Comparison of ENCODE assay signal across 13 mouse cellular contexts in genomic region chr5:32989959-32990640, GRCm38 (mm10). TPM values are rescaled to one million over a fixed set of nuclear protein-coding genes. Genes with fewer than 3 reads are reported as not detected.
DNase-seq lines count a peak whose midpoint lies in the region; ATAC-seq and TF ChIP-seq lines count a peak whose summit lies in the region.
"Had no signal": no experiment of that assay in that cellular context is flagged by ENCODE, and none has a peak within 500 bp of the region (broad histone marks: within the 10 kb centered on the region; RNA-seq: fewer than 3 reads in every experiment).

No protein-coding gene starts in this region.

- no peak for DNase-seq in hindbrain, postnatal 0 days (ENCODE audit: low spot score)
- peak; percentile 60 to 71 for DNase-seq in right cerebral cortex, adult 2 months (ENCODE audit: low spot score in 2 of 2)
- DNase-seq in right cerebral cortex, postnatal 4 days: no peak
- peak; percentile 96 for DNase-seq in telencephalon, adult 2 months (ENCODE audit: low read depth, low spot score)
- DNase-seq in stomach, postnatal 0 days (ENCODE audit: low spot score): no peak
- DNase-seq: adrenal gland, postnatal 25 days; cerebellum, adult 11-12 months; kidney, adult 9 months had no signal

- TF ChIP-seq CTCF in hindbrain, postnatal 0 days (IDR thresholded peaks at IDR 0.05; ENCODE audit: low read depth): no peak
- TF ChIP-seq CTCF in stomach, postnatal 0 days (IDR thresholded peaks at IDR 0.05; ENCODE audit: low read depth): no peak

- H3K36me3 ChIP-seq in forebrain, embryonic 16.5 days (ENCODE audit: control insufficient read depth, insufficient read depth): no peaks in the 10 kb centered on the region
- peaks cover 30% of the 10 kb centered on the region for H3K36me3 ChIP-seq in forebrain, embryonic 12.5 days (replicated peaks)
- H3K36me3 ChIP-seq in hindbrain, postnatal 0 days (ENCODE audit: insufficient read depth, low read length): no peaks in the 10 kb centered on the region; the same call in 1 of the 2 replicates
- peaks cover 24% of the 10 kb centered on the region for H3K36me3 ChIP-seq in hindbrain, embryonic 13.5 days
- peaks cover 4% of the 10 kb centered on the region; the same call in 1 of the 2 replicates for H3K36me3 ChIP-seq in stomach, postnatal 0 days (ENCODE audit: control insufficient read depth, insufficient read depth, low read length)

- H3K4me1 ChIP-seq in forebrain, embryonic 16.5 days (replicated peaks; ENCODE audit: control insufficient read depth, insufficient read depth, low read length): no peaks in the 10 kb centered on the region
- H3K4me1 ChIP-seq in forebrain, embryonic 12.5 days: peaks cover 2% of the 10 kb centered on the region; the same call in 1 of the 2 replicates
- 0 out of 2 replicates have a peak, but pooled peaks cover 5% of the 10 kb centered on the region for H3K4me1 ChIP-seq in hindbrain, postnatal 0 days (ENCODE audit: insufficient read depth, low read length)
- H3K4me1 ChIP-seq in hindbrain, embryonic 13.5 days (replicated peaks): peaks cover 7% of the 10 kb centered on the region; the same call in 1 of the 2 replicates
- no peaks in the 10 kb centered on the region for H3K4me1 ChIP-seq in stomach, postnatal 0 days (replicated peaks; ENCODE audit: control insufficient read depth, insufficient read depth)

- H3K27me3 ChIP-seq in forebrain, embryonic 16.5 days (replicated peaks; ENCODE audit: control insufficient read depth, insufficient read depth, low read length): no peaks in the 10 kb centered on the region
- H3K27me3 ChIP-seq in forebrain, embryonic 12.5 days: no peaks in the 10 kb centered on the region
- H3K27me3 ChIP-seq in hindbrain, postnatal 0 days (ENCODE audit: insufficient read depth, low read length): no peaks in the 10 kb centered on the region
- no peaks in the 10 kb centered on the region for H3K27me3 ChIP-seq in hindbrain, embryonic 13.5 days
- no peaks in the 10 kb centered on the region for H3K27me3 ChIP-seq in stomach, postnatal 0 days (ENCODE audit: control insufficient read depth, insufficient read depth, low read length)
- H3K27me3 ChIP-seq: hindbrain, embryonic 12.5 days had no signal

- H3K4me3 ChIP-seq in forebrain, embryonic 16.5 days (replicated peaks; ENCODE audit: low read length): no peak overlapping the region
- no peak overlapping the region for H3K4me3 ChIP-seq in forebrain, embryonic 12.5 days (replicated peaks)
- H3K4me3 ChIP-seq in hindbrain, postnatal 0 days (ENCODE audit: low read length): no peak overlapping the region
- H3K4me3 ChIP-seq in hindbrain, embryonic 13.5 days: no peak overlapping the region
- H3K4me3 ChIP-seq in stomach, postnatal 0 days (ENCODE audit: low read depth, low read length): no peak overlapping the region
- H3K4me3 ChIP-seq: hindbrain, embryonic 12.5 days; myocyte had no signal

- no peak for TF ChIP-seq EP300 in stomach, postnatal 0 days (optimal IDR thresholded peaks at IDR 0.05)

- no peak overlapping the region for H3K4me2 ChIP-seq in forebrain, embryonic 16.5 days (ENCODE audit: low read length)
- no peak overlapping the region for H3K4me2 ChIP-seq in forebrain, embryonic 12.5 days
- H3K4me2 ChIP-seq in hindbrain, postnatal 0 days (ENCODE audit: low read depth, low read length): no peak overlapping the region
- H3K4me2 ChIP-seq in hindbrain, embryonic 13.5 days: no peak overlapping the region
- no peak overlapping the region for H3K4me2 ChIP-seq in stomach, postnatal 0 days (replicated peaks; ENCODE audit: low read depth)
- H3K4me2 ChIP-seq: hindbrain, embryonic 12.5 days had no signal

- no peaks in the 10 kb centered on the region for H3K9me3 ChIP-seq in forebrain, embryonic 16.5 days (ENCODE audit: control insufficient read depth, low read length)
- no peaks in the 10 kb centered on the region for H3K9me3 ChIP-seq in forebrain, embryonic 12.5 days
- H3K9me3 ChIP-seq in hindbrain, postnatal 0 days (ENCODE audit: low read length): no peaks in the 10 kb centered on the region
- H3K9me3 ChIP-seq in hindbrain, embryonic 13.5 days: no peaks in the 10 kb centered on the region
- no peaks in the 10 kb centered on the region for H3K9me3 ChIP-seq in stomach, postnatal 0 days (ENCODE audit: control insufficient read depth, low read length)
- H3K9me3 ChIP-seq: hindbrain, embryonic 12.5 days had no signal

- WGBS in forebrain, embryonic 16.5 days: 76% methylated on average over 13 of the region's 13 CpGs
- WGBS in forebrain, embryonic 12.5 days: 75% methylated on average over 13 of the region's 13 CpGs
- 81% methylated on average over 13 of the region's 13 CpGs for WGBS in hindbrain, postnatal 0 days
- WGBS in hindbrain, embryonic 13.5 days: 89% methylated on average over 13 of the region's 13 CpGs
- WGBS in stomach, postnatal 0 days: 66% methylated on average over 13 of the region's 13 CpGs

- peak; percentile 25; the same call in 1 of the 2 replicates for ATAC-seq in forebrain, embryonic 16.5 days
- ATAC-seq in forebrain, embryonic 12.5 days (ENCODE audit: low FRiP score): no peak
- ATAC-seq in hindbrain, postnatal 0 days: no peak
- ATAC-seq in hindbrain, embryonic 13.5 days (ENCODE audit: low FRiP score): no peak
- no peak for ATAC-seq in stomach, postnatal 0 days (ENCODE audit: low FRiP score, low TSS enrichment)

- H3K27ac ChIP-seq in forebrain, embryonic 16.5 days (ENCODE audit: low read length): 0 out of 2 replicates have a peak overlapping the region, but pooled peaks have one; percentile 22
- H3K27ac ChIP-seq in forebrain, embryonic 12.5 days: no peak overlapping the region
- peak overlapping the region; percentile 17; the same call in 1 of the 2 replicates for H3K27ac ChIP-seq in hindbrain, postnatal 0 days
- no peak overlapping the region for H3K27ac ChIP-seq in hindbrain, embryonic 13.5 days
- no peak overlapping the region for H3K27ac ChIP-seq in stomach, postnatal 0 days (replicated peaks)
- H3K27ac ChIP-seq: hindbrain, embryonic 12.5 days had no signal

- H3K9ac ChIP-seq in forebrain, embryonic 16.5 days (replicated peaks; ENCODE audit: low read depth, low read length): no peak overlapping the region
- no peak overlapping the region for H3K9ac ChIP-seq in forebrain, embryonic 12.5 days
- no peak overlapping the region for H3K9ac ChIP-seq in hindbrain, postnatal 0 days (replicated peaks; ENCODE audit: low read length)
- H3K9ac ChIP-seq in hindbrain, embryonic 13.5 days: no peak overlapping the region
- no peak overlapping the region for H3K9ac ChIP-seq in stomach, postnatal 0 days (ENCODE audit: low read length)
- H3K9ac ChIP-seq: hindbrain, embryonic 12.5 days had no signal

RNA-seq across cellular contexts. Expression of gene Ywhah, which starts 28.5 kb away (rescaled TPM):
- 643 and 677 TPM in 2 replicates for polyA plus RNA-seq in forebrain, embryonic 16.5 days (2015; fragmentation: Nextera tagmentation; extraction: Ambion mirVana)
- polyA plus RNA-seq in forebrain, embryonic 12.5 days (2016; fragmentation: Nextera tagmentation; extraction: Ambion mirVana): 453 and 463 TPM in 2 replicates
- 559 and 659 TPM in 2 replicates for total RNA-seq in hindbrain, postnatal 0 days (2014; rRNA removed)
- 935 and 978 TPM in 2 replicates for polyA plus RNA-seq in hindbrain, postnatal 0 days (2015; fragmentation: Nextera tagmentation; extraction: Ambion mirVana)
- 613 and 627 TPM in 2 replicates for polyA plus RNA-seq in hindbrain, embryonic 13.5 days (2015; fragmentation: Nextera tagmentation; extraction: Ambion mirVana)
- polyA plus RNA-seq in stomach, postnatal 0 days (2015; fragmentation: Nextera tagmentation; extraction: Ambion mirVana): 214 and 219 TPM in 2 replicates

Comparison
In these comparisons a context has a peak if more than half of its experiments do, and no peak if none do; other contexts are left out.
1. H3K27ac ChIP-seq: peak in forebrain, embryonic 16.5 days (single experiment) and hindbrain, postnatal 0 days (single experiment); none in forebrain, embryonic 12.5 days (single experiment), hindbrain, embryonic 13.5 days (single experiment) and stomach, postnatal 0 days (single experiment).
2. DNase-seq: peak in right cerebral cortex, adult 2 months (2 of 2) and telencephalon, adult 2 months (single experiment); none in hindbrain, postnatal 0 days (single experiment), right cerebral cortex, postnatal 4 days (single experiment) and stomach, postnatal 0 days (single experiment).